Mouse (Mus musculus) limb, embryonic 11.5 days (tissue): ENCODE measurements around the gene Gm6583. TPM values are rescaled to one million over a fixed set of nuclear protein-coding genes. Genes with fewer than 3 reads are reported as not detected.
"Not testable (repeated sequence)": the region's sequence is repeated elsewhere in the genome, so short reads cannot be mapped to it uniquely, and the experiment has no call there.

Source experiments
- ATAC-seq: fragments of 200-750 bp; cut with Nextera tagmentation; 2 replicates; pipeline ENCODE4 v1.8.0; 2017; ENCODE audit warnings: low read depth; ENCODE audit not compliant: insufficient number of reproducible peaks, low FRiP score, low TSS enrichment
- DNase-seq: peaks from one replicate; pipeline ENCODE4 v3.0.0-alpha.2; 2015; ENCODE audit warnings: low spot score
- H3K27ac ChIP-seq: fragments of 300-500 bp; sonication (generic); replicated peaks from 2 replicates; pipeline ENCODE4 v1.5.1; 2014; ENCODE audit warnings: low read depth, mild to moderate bottlenecking, low read length
- H3K27me3 ChIP-seq: fragments of 300-500 bp; sonication (generic); 2 replicates; pipeline ENCODE4 v1.6.1; 2014; ENCODE audit warnings: mild to moderate bottlenecking, low read length, mixed read lengths; ENCODE audit not compliant: control insufficient read depth, insufficient read depth
- H3K36me3 ChIP-seq: fragments of 300-500 bp; sonication (generic); 2 replicates; pipeline ENCODE4 v1.6.1; 2014; ENCODE audit warnings: mild to moderate bottlenecking, low read length, moderate library complexity, mixed read lengths; ENCODE audit not compliant: control insufficient read depth, insufficient read depth
- H3K4me1 ChIP-seq: fragments of 300-500 bp; sonication (generic); 2 replicates; pipeline ENCODE4 v1.6.1; 2014; ENCODE audit warnings: low read length, mixed read lengths; ENCODE audit not compliant: control insufficient read depth, insufficient read depth
- H3K4me2 ChIP-seq: fragments of 300-500 bp; sonication (generic); 2 replicates; pipeline ENCODE4 v1.6.1; 2014; ENCODE audit warnings: low read depth, mild to moderate bottlenecking, moderate library complexity; ENCODE audit not compliant: severe bottlenecking
- H3K4me3 ChIP-seq: fragments of 300-500 bp; sonication (generic); 2 replicates; pipeline ENCODE4 v1.5.1; 2014; ENCODE audit warnings: low read depth, low read length
- H3K9ac ChIP-seq: fragments of 300-500 bp; sonication (generic); 2 replicates; pipeline ENCODE4 v1.6.1; 2014; ENCODE audit warnings: mild to moderate bottlenecking, low read length
- H3K9me3 ChIP-seq: fragments of 300-500 bp; sonication (generic); 2 replicates; pipeline ENCODE4 v1.6.1; 2016; ENCODE audit warnings: low read length; ENCODE audit not compliant: control insufficient read depth
- WGBS: fragments of 180-500 bp; shearing (Covaris S2); extraction: QIAGEN DNeasy Blood & Tissue Kit; methylation state at CpG from one replicate; pipeline ENCODE4 v1.1.7; 2014; 5-methylcytosine and 5-hydroxymethylcytosine counted together
- polyA plus RNA-seq: library from polyadenylated mRNA; unstranded; fragments of >200 nt; fragmentation: Nextera tagmentation; extraction: Ambion mirVana; gene quantifications from 2 replicates; pipeline ENCODE4 v1.2.1, GENCODE M21; 2014

The Gm6583 gene
- polyA plus RNA-seq, 1 experiment from 2014 or later: 0.12 TPM

DNA sequence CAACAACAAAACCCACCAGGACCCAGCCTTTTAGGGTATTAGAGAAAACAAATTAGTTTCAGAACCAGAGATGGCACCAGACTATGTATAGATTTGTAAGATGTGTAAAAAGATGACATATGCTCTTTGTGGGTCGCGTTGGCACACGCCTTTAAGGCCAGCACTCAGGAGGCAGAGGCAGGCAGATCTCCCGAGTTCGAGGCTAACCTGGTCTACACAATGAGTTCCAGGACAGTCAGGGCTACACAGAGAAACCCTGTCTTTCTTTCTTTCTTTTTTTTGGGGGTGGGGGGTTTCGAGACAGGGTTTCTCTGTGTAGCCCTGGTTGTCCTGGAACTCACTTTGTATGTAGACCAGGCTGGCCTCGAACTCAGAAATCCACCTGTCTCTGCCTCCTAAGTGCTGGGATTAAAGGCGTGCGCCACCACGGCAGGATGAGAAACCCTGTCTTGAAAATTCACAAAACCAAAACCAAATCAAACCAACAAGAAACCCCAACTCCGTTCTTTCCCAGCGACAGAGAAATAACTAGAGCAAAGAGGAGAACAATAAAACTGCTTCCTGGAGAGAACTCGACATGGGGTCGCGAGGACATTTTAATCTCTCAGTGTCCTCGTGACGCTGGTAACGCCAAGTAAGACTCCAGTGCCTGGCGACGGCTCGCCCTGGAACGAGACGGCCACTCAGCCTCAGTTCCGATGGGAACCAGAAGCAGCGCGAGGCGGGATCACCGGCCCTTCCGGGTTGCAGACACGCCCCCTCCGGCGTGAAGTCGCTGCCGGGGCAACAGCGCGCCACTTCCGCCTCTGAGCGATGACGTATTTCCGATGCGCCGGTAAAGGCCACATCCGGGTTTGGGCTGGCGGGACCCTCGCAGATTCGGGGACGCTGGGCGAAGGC, 30.0 kb downstream of the Gm6583 start, which contains the start of gene Tfip11:
Tfip11 (plus strand) TSS at position 813 of the 900 bp plus-strand sequence.
- Histone ChIP-seq H3K36me3 (peaks cover 10% of the 10 kb centered on the region), H3K9ac (peak within 1 kb of the TSS; percentile 80), H3K4me3 (peak within 1 kb of the TSS; percentile 98), H3K27me3 (no peaks in the 10 kb centered on the region), H3K27ac (0 out of 2 replicates have a peak within 1 kb of the TSS, but pooled peaks have one; percentile 26), H3K4me1 (peaks cover 10% of the 10 kb centered on the region), H3K9me3 (no peaks in the 10 kb centered on the region), H3K4me2 (peak within 1 kb of the TSS; percentile 63)
- 8% methylated on average over 48 of the region's 48 CpGs for WGBS
- DNase-seq: peak; percentile 99
- peak; percentile 80 for ATAC-seq

DNA sequence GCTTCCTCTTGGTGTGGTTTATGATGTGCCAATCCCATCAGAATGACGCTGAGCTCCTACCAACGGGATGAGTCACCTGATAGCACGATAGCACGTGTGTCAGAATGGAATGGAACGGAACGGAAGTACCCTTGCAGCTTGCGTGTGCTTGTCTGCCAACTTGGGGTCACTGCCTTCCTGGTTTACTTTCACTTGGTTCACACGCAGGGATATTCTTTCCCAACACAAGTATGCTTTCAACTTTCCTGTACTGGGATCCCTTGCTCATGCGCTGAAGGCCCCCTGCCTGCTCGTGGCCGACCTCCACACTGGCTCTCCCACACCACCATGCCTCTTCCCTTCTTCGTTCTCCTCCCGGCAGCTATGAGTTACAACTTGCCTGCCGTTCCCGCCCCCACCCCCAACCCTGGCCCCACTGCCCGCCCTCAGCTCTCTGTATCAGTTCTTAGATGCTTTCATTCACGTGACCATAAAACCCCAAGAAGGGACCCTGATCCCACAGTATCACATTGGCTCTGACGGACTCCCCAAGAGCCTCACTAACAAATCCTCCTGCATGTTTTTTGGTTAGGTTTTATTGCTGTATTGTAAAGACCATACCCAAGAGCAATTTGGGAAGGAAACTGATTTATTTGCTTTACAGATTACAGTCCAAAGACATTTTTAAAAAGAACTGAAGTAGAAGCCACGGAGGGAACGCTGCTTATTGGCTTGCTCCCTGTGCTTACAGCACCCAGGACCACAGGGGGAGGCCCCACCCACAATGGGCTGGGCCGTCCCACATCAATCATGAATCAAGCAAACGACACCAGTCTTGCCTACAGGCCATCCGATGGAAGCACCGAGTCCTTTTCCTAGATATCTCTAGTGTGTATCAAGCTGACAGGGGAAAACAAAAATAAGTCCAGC, 30.9 kb downstream of the Gm6583 start:
- no peak overlapping the region for H3K27ac ChIP-seq
- peaks cover 6% of the 10 kb centered on the region; the same call in 1 of the 2 replicates for H3K36me3 ChIP-seq
- no peak overlapping the region for H3K4me3 ChIP-seq
- peak; percentile 27 for DNase-seq
- no peaks in the 10 kb centered on the region for H3K9me3 ChIP-seq
- no peak for ATAC-seq
- no peak overlapping the region for H3K9ac ChIP-seq
- peaks cover 10% of the 10 kb centered on the region for H3K4me1 ChIP-seq
- no peaks in the 10 kb centered on the region for H3K27me3 ChIP-seq
- 25% methylated on average over 24 of the region's 24 CpGs for WGBS
- H3K4me2 ChIP-seq: peak overlapping the region; percentile 63

DNA sequence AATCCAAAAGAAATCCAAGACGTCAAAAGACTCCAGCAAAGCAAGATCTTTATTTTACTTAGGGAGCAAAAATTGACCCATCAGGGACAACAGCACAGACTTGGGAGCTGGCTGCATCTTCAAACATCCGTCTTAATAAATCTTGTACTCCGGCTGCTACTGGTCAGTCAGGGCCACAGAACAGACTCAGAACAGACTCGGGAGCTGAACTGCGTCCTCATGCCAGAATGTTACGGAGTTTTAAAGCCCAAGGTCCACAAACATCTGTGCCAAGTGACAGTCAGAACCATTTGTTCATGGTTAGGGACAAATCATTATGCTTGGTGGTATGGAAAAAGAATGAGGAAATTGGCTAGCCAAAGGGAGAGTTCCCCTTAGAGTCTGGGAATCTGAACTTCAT, 32.6 kb downstream of the Gm6583 start:
- H3K9ac ChIP-seq: no peak overlapping the region
- peaks cover 10% of the 10 kb centered on the region for H3K4me1 ChIP-seq
- ATAC-seq: no peak
- no peak overlapping the region for H3K4me3 ChIP-seq
- WGBS: 87% methylated on average over 6 of the region's 6 CpGs
- DNase-seq: no peak
- H3K27ac ChIP-seq: no peak overlapping the region
- no peaks in the 10 kb centered on the region for H3K27me3 ChIP-seq
- no peak overlapping the region for H3K4me2 ChIP-seq
- H3K9me3 ChIP-seq: no peaks in the 10 kb centered on the region
- peaks cover 4% of the 10 kb centered on the region; the same call in 1 of the 2 replicates for H3K36me3 ChIP-seq

DNA sequence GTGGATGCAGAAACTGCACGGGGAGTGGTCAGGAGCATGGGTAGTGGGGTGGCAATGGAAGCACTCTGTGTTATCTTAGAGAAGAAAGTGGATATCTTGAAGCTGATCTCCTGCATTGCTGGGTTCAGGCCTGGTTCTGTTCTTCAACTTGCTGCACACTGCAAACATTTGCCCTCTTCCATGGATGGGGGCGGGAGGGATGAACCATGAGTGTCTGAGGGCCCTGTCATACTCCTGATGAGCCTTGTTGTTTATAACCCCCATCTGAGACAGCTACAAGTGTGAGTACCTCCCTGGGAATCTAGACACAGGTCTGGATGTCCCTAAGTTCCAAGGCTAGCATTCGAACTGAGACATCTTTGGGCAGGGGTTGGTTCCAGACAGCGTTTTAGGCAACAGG, 34.5 kb downstream of the Gm6583 start:
- H3K9me3 ChIP-seq: no peaks in the 10 kb centered on the region
- H3K4me1 ChIP-seq: no peaks in the 10 kb centered on the region
- no peaks in the 10 kb centered on the region for H3K36me3 ChIP-seq
- 81% methylated on average over 4 of the region's 4 CpGs for WGBS
- no peaks in the 10 kb centered on the region for H3K27me3 ChIP-seq
- DNase-seq (no peak), ATAC-seq (no peak)
- H3K9ac ChIP-seq: no peak overlapping the region
- H3K4me2 ChIP-seq: no peak overlapping the region
- no peak overlapping the region for H3K27ac ChIP-seq
- H3K4me3 ChIP-seq: no peak overlapping the region

DNA sequence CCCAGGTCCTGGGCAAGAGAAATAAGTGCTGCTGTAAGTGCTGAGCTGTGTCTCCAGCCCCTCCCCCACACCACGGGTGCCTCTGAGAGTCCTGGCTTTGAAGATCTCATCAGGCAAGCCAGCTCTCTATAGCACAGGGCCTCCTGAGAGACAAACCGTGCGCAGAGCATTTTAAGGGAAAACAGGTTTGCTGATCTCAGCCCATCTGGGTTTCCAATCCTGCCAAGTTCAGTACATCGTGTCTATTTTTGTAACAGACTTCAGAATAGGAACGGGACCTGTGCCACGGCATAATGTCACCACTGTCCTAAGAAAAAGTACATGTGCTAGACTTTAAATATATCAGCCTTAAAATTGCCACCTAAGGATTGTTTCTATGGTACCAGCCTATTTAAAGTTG, 34.9 kb downstream of the Gm6583 start:
- Histone ChIP-seq H3K4me3 (no peak overlapping the region), H3K27ac (no peak overlapping the region), H3K4me2 (no peak overlapping the region), H3K4me1 (no peaks in the 10 kb centered on the region), H3K27me3 (no peaks in the 10 kb centered on the region), H3K36me3 (no peaks in the 10 kb centered on the region), H3K9me3 (no peaks in the 10 kb centered on the region), H3K9ac (no peak overlapping the region)
- ATAC-seq: no peak
- DNase-seq: no peak
- 72% methylated on average over 6 of the region's 6 CpGs for WGBS

DNA sequence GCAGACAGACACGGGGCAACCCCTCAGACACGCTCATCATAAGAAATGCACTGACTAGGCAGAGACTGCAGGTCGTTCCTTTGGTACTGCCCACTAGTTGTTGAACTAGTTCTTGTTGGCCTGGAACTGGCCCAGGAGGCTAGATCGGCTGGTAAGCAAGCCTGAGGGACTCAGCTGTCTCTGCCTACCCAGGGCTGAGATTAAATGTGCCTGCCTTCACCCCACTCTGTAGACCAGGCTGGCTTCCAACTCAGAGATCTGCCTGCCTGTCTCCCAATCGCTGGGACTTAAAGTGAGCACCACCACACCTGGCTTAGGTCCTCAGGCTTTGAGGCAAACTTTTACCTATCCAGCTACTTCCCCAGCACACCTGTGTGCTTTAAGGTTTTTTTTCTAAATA, 35.5 kb downstream of the Gm6583 start:
- Histone ChIP-seq H3K36me3 (no peaks in the 10 kb centered on the region), H3K9me3 (no peaks in the 10 kb centered on the region), H3K27ac (no peak overlapping the region), H3K9ac (no peak overlapping the region), H3K4me3 (no peak overlapping the region), H3K4me1 (no peaks in the 10 kb centered on the region), H3K4me2 (no peak overlapping the region), H3K27me3 (no peaks in the 10 kb centered on the region)
- 83% methylated on average over 5 of the region's 5 CpGs for WGBS
- ATAC-seq (no peak), DNase-seq (no peak)

DNA sequence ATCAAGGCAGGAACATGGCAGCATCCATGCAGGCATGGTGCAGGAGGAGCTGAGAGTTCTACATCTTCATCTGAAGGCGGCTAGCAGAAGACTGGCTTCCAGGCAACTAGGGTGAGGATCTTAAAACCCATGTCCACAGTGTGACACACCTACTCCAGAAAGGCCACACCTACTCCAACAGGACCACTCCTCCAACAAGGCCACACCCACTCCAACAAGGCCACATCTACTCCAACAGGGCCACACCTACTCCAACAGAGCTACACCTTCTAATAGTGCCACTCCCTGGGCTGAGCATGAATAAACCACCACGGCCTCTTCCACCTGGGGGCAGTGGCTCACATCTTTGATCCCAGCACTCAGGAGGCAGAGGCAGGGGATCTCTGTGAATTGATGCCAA, 36.5 kb downstream of the Gm6583 start:
- not testable (repeated sequence) for H3K9me3 ChIP-seq, DNase-seq, H3K4me1 ChIP-seq, H3K9ac ChIP-seq, H3K27me3 ChIP-seq, H3K27ac ChIP-seq, H3K36me3 ChIP-seq, ATAC-seq, H3K4me3 ChIP-seq, H3K4me2 ChIP-seq
- 53% methylated on average over 2 of the region's 2 CpGs for WGBS

DNA sequence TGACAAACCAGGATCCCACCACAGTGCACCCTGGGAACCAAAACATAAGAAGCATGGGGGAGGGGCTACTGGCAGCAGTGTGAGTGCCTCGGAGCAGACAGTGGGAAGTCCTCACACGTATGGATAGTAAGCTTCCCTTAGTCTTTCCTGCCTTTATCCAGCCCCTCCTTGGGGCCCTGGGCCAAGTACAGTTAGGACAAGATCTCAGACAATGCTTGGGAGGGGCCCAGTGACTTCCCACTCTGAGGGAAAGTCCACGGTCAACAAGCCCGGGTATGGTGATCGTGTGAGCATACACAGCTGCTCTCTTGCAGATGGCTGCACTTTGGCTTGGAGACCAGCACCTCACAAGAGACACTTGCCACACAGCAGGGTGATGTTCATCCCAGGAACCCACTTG, 38.5 kb downstream of the Gm6583 start:
- no peak overlapping the region for H3K4me3 ChIP-seq
- no peak overlapping the region for H3K4me2 ChIP-seq
- no peak overlapping the region for H3K9ac ChIP-seq
- 55% methylated on average over 5 of the region's 5 CpGs for WGBS
- no peak for ATAC-seq
- no peaks in the 10 kb centered on the region for H3K9me3 ChIP-seq
- no peaks in the 10 kb centered on the region for H3K4me1 ChIP-seq
- no peaks in the 10 kb centered on the region for H3K36me3 ChIP-seq
- no peaks in the 10 kb centered on the region for H3K27me3 ChIP-seq
- DNase-seq: no peak
- H3K27ac ChIP-seq: no peak overlapping the region
